Mouse (Mus musculus): Measurements from ENCODE around the gene Fip1l1. TPM values are rescaled to one million over a fixed set of nuclear protein-coding genes. Genes with fewer than 3 reads are reported as not detected.

Fip1l1 gene
- total and polyA plus RNA-seq, 3 experiments: 40.4 to 113 (median 68.3) TPM

- TF ChIP-seq MEF2A (IDR thresholded peaks at IDR 0.05; ENCODE audit: extremely low read depth, insufficient replicate concordance, low read depth, low read length, poor library complexity, severe bottlenecking) (no peak), GABPA (IDR thresholded peaks at IDR 0.05; ENCODE audit: low read depth, low read length) (no peak), E2F4 (IDR thresholded peaks at IDR 0.05; ENCODE audit: borderline replicate concordance, low read depth, low read length) (peak; percentile 87; the same call in 1 of the 2 replicates), POLR2AphosphoS2 (IDR thresholded peaks at IDR 0.05; ENCODE audit: low read length) (peak; percentile 93), ZC3H11A (IDR thresholded peaks at IDR 0.05; ENCODE audit: low read depth, low read length) (no peak), MAZ (IDR thresholded peaks at IDR 0.05; ENCODE audit: low read depth, low read length) (no peak), ZNF384 (IDR thresholded peaks at IDR 0.05; ENCODE audit: low read depth, low read length) (no peak), KAT2A (conservative IDR thresholded peaks at IDR 0.05; ENCODE audit: low read depth, low read length) (no peak; the same call in 1 of the 2 replicates), BHLHE40 (IDR thresholded peaks at IDR 0.05; ENCODE audit: borderline replicate concordance, low read depth, low read length) (no peak), USF1 (IDR thresholded peaks at IDR 0.05; ENCODE audit: low read depth, low read length) (peak; percentile 85)
These were observed 3.5 kb upstream of the Fip1l1 start, which contains the start of gene Scfd2 (continued) for GRCm38 (mm10) chr5:74531630-74532280.

DNA sequence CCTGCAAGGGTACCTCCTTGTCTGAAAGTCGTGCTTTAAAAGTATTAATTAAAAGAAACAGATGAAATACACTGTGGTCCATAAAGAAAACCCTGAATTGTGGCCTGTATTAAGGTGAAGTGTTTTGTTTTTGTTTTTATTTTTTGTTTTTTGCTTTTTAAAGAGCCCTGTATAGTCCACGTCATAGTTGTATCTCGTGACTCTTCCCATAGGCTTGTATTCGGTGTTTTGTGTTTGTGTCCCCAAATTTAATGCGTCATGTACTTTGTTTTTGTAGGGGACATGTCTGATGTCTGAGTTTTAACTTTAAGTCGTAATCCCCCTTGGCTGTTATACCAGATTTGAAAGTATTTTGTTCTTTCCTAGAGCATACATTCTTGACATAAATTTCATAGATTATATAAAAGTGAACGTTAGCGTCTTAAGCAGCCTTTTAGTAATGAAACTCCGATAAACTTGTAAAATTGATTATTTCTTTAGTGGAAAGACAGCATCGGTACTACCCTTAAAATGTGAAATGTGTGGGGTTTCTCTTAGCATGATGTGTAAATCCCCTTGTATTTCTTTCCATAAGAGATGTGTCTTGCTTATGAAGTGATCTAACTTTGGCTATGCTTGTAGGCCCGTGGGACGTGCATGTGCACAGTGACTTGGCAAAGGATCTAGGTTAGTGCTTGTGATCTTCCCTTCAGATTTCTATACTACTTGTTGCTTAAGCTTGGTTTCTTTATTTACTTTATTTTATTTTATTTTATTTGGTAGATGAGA lies 1.1 kb downstream of the Fip1l1 start:
- Histone ChIP-seq H3K4me1 (ENCODE audit: control insufficient read depth in 1 of 2, insufficient read depth in 2 of 2, low read length in 2 of 2) (peaks cover 8 to 26% of the 10 kb centered on the region in 2 experiments), H3K4me3 (ENCODE audit: control insufficient read depth in 1 of 2, insufficient read depth in 1 of 2, low read depth in 2 of 2, low read length in 2 of 2) (peak overlapping the region; percentile 61 to 87), H3K27ac (ENCODE audit: control insufficient read depth, low read depth, low read length) (peak overlapping the region; percentile 83), H3K9ac (ENCODE audit: control insufficient read depth, low read depth, low read length, poor library complexity, severe bottlenecking) (peak overlapping the region; percentile 92), H3K36me3 (ENCODE audit: control insufficient read depth in 1 of 2, insufficient read depth in 2 of 2, low read length in 2 of 2) (peaks cover 29 to 32% of the 10 kb centered on the region in 2 experiments), H3K9me3 (replicated peaks; ENCODE audit: insufficient read depth, low read length) (no peaks in the 10 kb centered on the region), H3K27me3 (ENCODE audit: control insufficient read depth in 1 of 2, insufficient read depth in 2 of 2, low read length in 2 of 2) (no peaks in the 10 kb centered on the region), H3K79me2 (ENCODE audit: control insufficient read depth, insufficient read depth, low read length, poor library complexity) (peaks cover 38% of the 10 kb centered on the region)
- TF ChIP-seq USF1 (IDR thresholded peaks at IDR 0.05; ENCODE audit: low read depth, low read length) (peak; percentile 41; the same call in 1 of the 2 replicates), MXI1 (IDR thresholded peaks at IDR 0.05; ENCODE audit: low read depth, low read length) (peak; percentile 60; the same call in 1 of the 2 replicates), TBP (IDR thresholded peaks at IDR 0.05; ENCODE audit: low read depth, low read length) (no peak)
- DNase-seq (ENCODE audit: low read depth, low spot score): peak; percentile 65

DNA sequence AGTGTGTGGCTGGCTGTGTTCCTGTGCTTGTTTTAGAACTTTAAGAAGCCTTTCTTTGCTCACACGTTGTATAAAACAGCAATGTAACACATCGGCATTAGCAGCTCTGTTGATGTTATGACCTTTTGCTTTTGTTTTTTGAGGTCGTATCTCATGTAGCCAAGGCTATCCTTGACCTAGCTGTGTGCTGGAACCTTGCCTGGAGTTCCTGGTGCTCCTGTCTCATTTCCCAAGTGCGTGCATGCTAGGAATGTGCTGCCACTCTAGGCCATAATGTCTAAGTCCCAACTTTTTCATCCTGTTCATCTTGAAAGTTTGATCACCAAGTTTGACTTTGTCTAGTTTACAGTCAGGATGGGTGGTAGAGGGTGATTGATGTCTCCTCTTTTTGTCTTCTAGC lies 10.4 kb downstream of the Fip1l1 start:
- Histone ChIP-seq H3K9ac (ENCODE audit: control insufficient read depth, low read depth, low read length, poor library complexity, severe bottlenecking) (no peak overlapping the region), H3K36me3 (ENCODE audit: control insufficient read depth in 1 of 2, insufficient read depth in 2 of 2, low read length in 2 of 2) (peaks cover 3 to 62% of the 10 kb centered on the region in 2 experiments; a peak in 3 of 4 replicates), H3K27ac (ENCODE audit: control insufficient read depth, low read depth, low read length) (no peak overlapping the region), H3K4me1 (ENCODE audit: control insufficient read depth in 1 of 2, insufficient read depth in 2 of 2, low read length in 2 of 2) (no peaks in the 10 kb centered on the region), H3K9me3 (replicated peaks; ENCODE audit: insufficient read depth, low read length) (no peaks in the 10 kb centered on the region), H3K27me3 (ENCODE audit: control insufficient read depth in 1 of 2, insufficient read depth in 2 of 2, low read length in 2 of 2) (no peaks in the 10 kb centered on the region), H3K79me2 (ENCODE audit: control insufficient read depth, insufficient read depth, low read length, poor library complexity) (0 out of 2 replicates have a peak, but pooled peaks cover 1% of the 10 kb centered on the region), H3K4me3 (ENCODE audit: control insufficient read depth in 1 of 2, insufficient read depth in 1 of 2, low read depth in 2 of 2, low read length in 2 of 2) (no peak overlapping the region)
- no peak for DNase-seq (ENCODE audit: low read depth, low spot score)
- TF ChIP-seq MYC (IDR thresholded peaks at IDR 0.05; ENCODE audit: low read depth, low read length): no peak

Measured in MEL (cell line).